Mouse (Mus musculus): ENCODE results near the gene Ppil6. TPM values are rescaled to one million over a fixed set of nuclear protein-coding genes. Genes with fewer than 3 reads are reported as not detected.

Gene Ppil6
- 1.7 and 3.5 TPM in 2 replicates for polyA plus RNA-seq (2014; fragmentation: Nextera tagmentation; extraction: Ambion mirVana)

DNA sequence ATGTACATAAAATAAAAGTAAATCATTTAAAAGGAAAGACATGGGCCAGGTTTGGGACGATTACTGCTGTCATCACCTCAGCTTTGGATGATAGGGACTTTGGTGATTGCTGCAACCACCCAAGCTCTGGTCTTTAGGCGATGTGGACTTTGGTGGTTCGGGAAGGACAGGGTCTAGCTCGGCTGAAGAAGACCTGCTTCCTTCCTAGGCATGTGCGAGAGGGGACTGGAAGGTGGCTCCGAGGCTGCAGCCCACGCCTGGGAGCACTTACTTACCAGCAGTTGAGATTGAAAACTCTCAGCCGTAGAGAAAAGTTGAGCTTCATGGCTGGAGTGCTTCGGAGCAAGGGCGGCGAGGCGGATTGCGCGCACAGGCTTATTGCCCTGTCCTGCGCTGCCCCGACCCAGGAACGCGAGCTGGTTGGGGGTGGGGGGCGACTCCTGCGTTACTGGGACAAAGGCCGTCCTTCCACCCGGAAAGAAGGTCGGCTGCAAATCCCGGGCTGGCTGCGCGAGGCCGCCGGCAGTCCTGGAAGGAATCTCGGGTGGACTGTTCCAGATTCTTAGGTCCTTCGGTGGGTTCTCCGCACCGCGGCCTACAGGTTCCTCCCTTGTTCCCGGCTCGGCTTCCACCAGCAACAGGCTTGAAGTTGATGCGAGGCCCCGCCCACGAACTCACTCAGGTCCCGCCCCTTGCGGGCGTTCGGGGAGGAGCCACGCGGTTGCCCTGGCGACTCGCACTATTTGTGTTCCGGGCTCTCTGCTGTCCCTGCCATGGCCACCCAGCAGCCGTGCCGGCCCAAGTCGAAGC is at the start of gene Ppil6, which contains the start of gene Smpd2:
Gene Ppil6 (plus strand): TSS at position 732 of the 810 bp plus-strand sequence.
Gene Smpd2 (minus strand): TSS at position 662 of the 810 bp plus-strand sequence.
- peak within 1 kb of the TSS; percentile 65 for H3K4me3 ChIP-seq (ENCODE audit: low read depth, low read length)
- no peaks in the 10 kb centered on the region for H3K9me3 ChIP-seq (ENCODE audit: control insufficient read depth, low read length)
- peak within 1 kb of the TSS; percentile 64 for H3K9ac ChIP-seq (replicated peaks; ENCODE audit: low read depth, low read length)
- WGBS: under 1% methylated on average over 50 of the region's 50 CpGs
- H3K36me3 ChIP-seq (ENCODE audit: control insufficient read depth, insufficient read depth, low read length): peaks cover 12% of the 10 kb centered on the region; the same call in 1 of the 2 replicates
- no peaks in the 10 kb centered on the region for H3K27me3 ChIP-seq (ENCODE audit: control insufficient read depth, insufficient read depth, low read length)
- peak; percentile 97 for ATAC-seq (ENCODE audit: low read depth)
- H3K4me1 ChIP-seq (ENCODE audit: control insufficient read depth, insufficient read depth, low read length): peaks cover 3% of the 10 kb centered on the region; the same call in 1 of the 2 replicates
- H3K27ac ChIP-seq (ENCODE audit: low read depth, low read length): peak within 1 kb of the TSS; percentile 40; the same call in 1 of the 2 replicates
- peak within 1 kb of the TSS; percentile 89 for H3K4me2 ChIP-seq (ENCODE audit: low read depth, low read length)

DNA sequence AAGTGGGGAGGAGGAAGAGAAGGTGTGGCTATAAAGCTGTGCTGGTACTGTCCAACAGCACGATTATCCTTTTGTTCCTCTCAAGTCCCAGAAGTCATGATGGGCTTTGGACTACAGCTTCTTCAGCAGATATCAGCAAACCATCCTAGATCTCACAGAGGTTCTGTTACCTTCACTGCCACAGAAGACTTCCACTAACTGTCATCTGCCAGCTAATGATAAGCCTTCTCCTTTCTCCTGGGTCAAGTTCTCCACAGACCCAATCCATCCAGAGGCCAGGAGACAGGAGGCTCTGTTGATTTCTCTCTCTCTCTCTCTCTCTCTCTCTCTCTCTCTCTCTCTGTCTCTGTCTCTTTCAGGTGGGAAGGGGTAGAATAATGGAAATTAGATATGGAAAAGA is 42.0 kb upstream of the Ppil6 start:
- Histone ChIP-seq H3K4me2 (ENCODE audit: low read depth, low read length) (no peak overlapping the region), H3K9me3 (ENCODE audit: control insufficient read depth, low read length) (no peaks in the 10 kb centered on the region), H3K27me3 (ENCODE audit: control insufficient read depth, insufficient read depth, low read length) (no peaks in the 10 kb centered on the region), H3K9ac (replicated peaks; ENCODE audit: low read depth, low read length) (no peak overlapping the region), H3K4me1 (ENCODE audit: control insufficient read depth, insufficient read depth, low read length) (peaks cover 14% of the 10 kb centered on the region), H3K36me3 (ENCODE audit: control insufficient read depth, insufficient read depth, low read length) (no peaks in the 10 kb centered on the region), H3K27ac (ENCODE audit: low read depth, low read length) (no peak overlapping the region), H3K4me3 (ENCODE audit: low read depth, low read length) (no peak overlapping the region)
- 82% methylated on average over 1 of the region's 1 CpGs for WGBS
- no peak for ATAC-seq (ENCODE audit: low read depth)

DNA sequence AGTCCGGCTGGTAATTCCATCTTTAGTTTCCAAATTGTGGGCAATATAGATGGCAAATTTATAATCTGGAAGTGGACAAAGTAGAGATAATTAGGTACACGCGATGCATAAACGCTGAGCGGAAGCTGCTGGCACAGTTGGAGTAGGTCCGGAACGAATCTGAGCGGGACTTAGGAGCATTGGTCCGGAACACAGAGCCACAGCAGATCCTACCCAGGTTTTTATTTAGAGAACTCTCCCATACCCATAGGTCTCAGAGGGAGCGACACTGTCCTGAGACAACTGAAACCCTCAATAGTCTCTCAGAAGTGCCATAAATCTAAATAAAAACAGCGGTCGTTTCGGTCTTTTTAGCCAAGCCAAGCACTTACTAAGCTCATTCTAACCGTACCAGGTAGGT is 40.6 kb upstream of the Ppil6 start:
- 7% methylated on average over 14 of the region's 14 CpGs for WGBS
- peak overlapping the region; percentile 83 for H3K27ac ChIP-seq (ENCODE audit: low read depth, low read length)
- H3K4me3 ChIP-seq (ENCODE audit: low read depth, low read length): peak overlapping the region; percentile 90
- ATAC-seq (ENCODE audit: low read depth): peak; percentile 81
- no peaks in the 10 kb centered on the region for H3K9me3 ChIP-seq (ENCODE audit: control insufficient read depth, low read length)
- H3K4me2 ChIP-seq (ENCODE audit: low read depth, low read length): peak overlapping the region; percentile 75
- H3K9ac ChIP-seq (replicated peaks; ENCODE audit: low read depth, low read length): peak overlapping the region; percentile 83
- H3K4me1 ChIP-seq (ENCODE audit: control insufficient read depth, insufficient read depth, low read length): peaks cover 17% of the 10 kb centered on the region
- H3K27me3 ChIP-seq (ENCODE audit: control insufficient read depth, insufficient read depth, low read length): no peaks in the 10 kb centered on the region
- H3K36me3 ChIP-seq (ENCODE audit: control insufficient read depth, insufficient read depth, low read length): 0 out of 2 replicates have a peak, but pooled peaks cover 3% of the 10 kb centered on the region

DNA sequence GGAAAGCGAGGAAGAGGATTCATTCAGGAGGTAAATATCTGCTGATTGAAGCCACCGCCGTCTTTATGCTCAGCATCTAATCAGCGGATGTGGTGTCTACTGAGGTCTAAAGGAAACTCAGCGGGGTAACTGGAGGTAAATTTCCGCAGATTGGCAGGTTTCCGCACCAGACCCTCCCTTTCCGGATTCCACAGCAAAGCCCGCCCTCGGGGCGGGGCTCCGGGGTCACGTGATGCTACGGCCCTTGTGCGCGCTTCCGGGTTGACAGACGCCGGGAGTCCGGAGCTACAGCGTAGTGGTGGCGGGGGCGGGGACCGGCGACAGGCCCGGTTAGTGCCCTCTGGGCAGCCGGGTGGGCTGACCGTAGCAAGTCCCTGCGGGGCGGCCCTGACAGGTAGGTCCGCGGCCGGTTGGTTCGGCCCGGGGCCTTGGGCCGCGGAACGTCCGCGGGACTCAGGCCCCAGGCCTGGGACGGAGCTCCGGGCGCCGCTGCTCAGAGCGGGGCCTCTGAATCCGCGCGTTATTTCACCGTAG is 40.0 kb upstream of the Ppil6 start, which contains the start of gene Zbtb24:
Gene Zbtb24 (plus strand): TSS at position 247 of the 534 bp plus-strand sequence.
- H3K27me3 ChIP-seq (ENCODE audit: control insufficient read depth, insufficient read depth, low read length): no peaks in the 10 kb centered on the region
- ATAC-seq (ENCODE audit: low read depth): peak; percentile 96
- under 1% methylated on average over 49 of the region's 49 CpGs for WGBS

DNA sequence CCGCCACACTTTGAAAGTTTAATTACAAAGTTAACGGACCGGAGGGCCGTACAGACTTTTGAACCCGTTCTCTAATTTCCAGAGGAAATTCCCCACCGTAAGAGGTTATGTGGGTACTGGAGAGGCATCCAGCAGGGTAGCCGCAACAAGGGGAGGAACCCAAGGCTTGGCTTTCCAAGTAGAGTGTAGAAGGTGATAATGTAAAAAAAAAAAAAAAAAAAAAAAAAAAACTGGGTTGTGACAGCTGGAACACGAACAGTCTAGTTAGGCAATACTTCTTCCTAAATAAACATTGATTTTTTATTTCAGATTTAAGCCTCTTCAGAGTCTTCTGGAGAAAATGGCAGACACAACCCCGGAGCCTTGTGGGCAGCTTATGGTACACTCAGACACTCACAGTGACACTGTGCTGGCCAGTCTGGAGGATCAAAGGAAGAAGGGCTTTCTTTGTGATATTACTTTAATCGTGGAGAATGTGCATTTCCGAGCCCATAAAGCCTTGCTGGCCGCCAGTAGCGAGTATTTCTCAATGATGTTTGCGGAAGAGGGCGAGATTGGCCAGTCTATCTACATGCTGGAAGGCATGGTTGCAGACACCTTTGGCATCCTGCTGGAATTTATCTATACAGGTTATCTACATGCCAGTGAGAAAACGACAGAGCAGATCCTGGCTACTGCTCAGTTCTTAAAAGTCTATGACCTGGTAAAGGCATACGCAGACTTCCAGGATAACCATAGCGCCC is 39.3 kb upstream of the Ppil6 start:
- Histone ChIP-seq H3K4me2 (ENCODE audit: low read depth, low read length) (peak overlapping the region; percentile 75), H3K4me3 (ENCODE audit: low read depth, low read length) (peak overlapping the region; percentile 90), H3K27me3 (ENCODE audit: control insufficient read depth, insufficient read depth, low read length) (no peaks in the 10 kb centered on the region), H3K36me3 (ENCODE audit: control insufficient read depth, insufficient read depth, low read length) (0 out of 2 replicates have a peak, but pooled peaks cover 3% of the 10 kb centered on the region), H3K27ac (ENCODE audit: low read depth, low read length) (no peak overlapping the region), H3K9me3 (ENCODE audit: control insufficient read depth, low read length) (no peaks in the 10 kb centered on the region), H3K4me1 (ENCODE audit: control insufficient read depth, insufficient read depth, low read length) (peaks cover 17% of the 10 kb centered on the region), H3K9ac (replicated peaks; ENCODE audit: low read depth, low read length) (peak overlapping the region; percentile 83)
- 59% methylated on average over 18 of the region's 18 CpGs for WGBS
- ATAC-seq (ENCODE audit: low read depth): peak; percentile 21

More for the DNA sequence above, 40.0 kb upstream of the Ppil6 start, which contains the start of gene Zbtb24:
- Histone ChIP-seq H3K9me3 (ENCODE audit: control insufficient read depth, low read length) (no peaks in the 10 kb centered on the region), H3K9ac (replicated peaks; ENCODE audit: low read depth, low read length) (peak within 1 kb of the TSS; percentile 83), H3K4me2 (ENCODE audit: low read depth, low read length) (peak within 1 kb of the TSS; percentile 75), H3K27ac (ENCODE audit: low read depth, low read length) (peak within 1 kb of the TSS; percentile 83), H3K36me3 (ENCODE audit: control insufficient read depth, insufficient read depth, low read length) (0 out of 2 replicates have a peak, but pooled peaks cover 3% of the 10 kb centered on the region), H3K4me3 (ENCODE audit: low read depth, low read length) (peak within 1 kb of the TSS; percentile 90), H3K4me1 (ENCODE audit: control insufficient read depth, insufficient read depth, low read length) (peaks cover 17% of the 10 kb centered on the region)

DNA sequence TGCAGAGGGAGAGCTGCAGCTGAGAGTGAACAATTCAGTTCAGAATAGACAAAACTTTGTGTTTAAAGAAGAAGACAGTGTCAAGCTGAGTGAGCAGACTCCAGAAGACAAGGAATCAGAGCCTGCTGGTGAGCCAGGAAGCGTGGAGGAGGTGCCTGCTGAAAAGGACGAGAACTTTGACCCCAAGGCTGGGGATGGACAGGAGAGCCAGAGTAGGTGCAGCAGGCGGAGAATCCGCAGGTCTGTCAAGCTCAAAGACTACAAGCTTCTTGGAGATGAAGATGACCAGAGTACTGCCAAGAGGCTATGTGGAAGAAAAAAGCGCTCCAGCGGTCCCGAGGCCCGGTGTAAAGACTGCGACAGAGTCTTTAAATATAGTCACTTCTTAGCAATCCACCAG is 38.6 kb upstream of the Ppil6 start:
- H3K27me3 ChIP-seq (ENCODE audit: control insufficient read depth, insufficient read depth, low read length): no peaks in the 10 kb centered on the region
- no peak overlapping the region for H3K4me2 ChIP-seq (ENCODE audit: low read depth, low read length)
- no peak overlapping the region for H3K27ac ChIP-seq (ENCODE audit: low read depth, low read length)
- no peaks in the 10 kb centered on the region for H3K9me3 ChIP-seq (ENCODE audit: control insufficient read depth, low read length)
- ATAC-seq (ENCODE audit: low read depth): no peak
- peaks cover 17% of the 10 kb centered on the region for H3K4me1 ChIP-seq (ENCODE audit: control insufficient read depth, insufficient read depth, low read length)
- 97% methylated on average over 9 of the region's 9 CpGs for WGBS
- no peak overlapping the region for H3K4me3 ChIP-seq (ENCODE audit: low read depth, low read length)
- peaks cover 9% of the 10 kb centered on the region; the same call in 1 of the 2 replicates for H3K36me3 ChIP-seq (ENCODE audit: control insufficient read depth, insufficient read depth, low read length)
- no peak overlapping the region for H3K9ac ChIP-seq (replicated peaks; ENCODE audit: low read depth, low read length)

DNA sequence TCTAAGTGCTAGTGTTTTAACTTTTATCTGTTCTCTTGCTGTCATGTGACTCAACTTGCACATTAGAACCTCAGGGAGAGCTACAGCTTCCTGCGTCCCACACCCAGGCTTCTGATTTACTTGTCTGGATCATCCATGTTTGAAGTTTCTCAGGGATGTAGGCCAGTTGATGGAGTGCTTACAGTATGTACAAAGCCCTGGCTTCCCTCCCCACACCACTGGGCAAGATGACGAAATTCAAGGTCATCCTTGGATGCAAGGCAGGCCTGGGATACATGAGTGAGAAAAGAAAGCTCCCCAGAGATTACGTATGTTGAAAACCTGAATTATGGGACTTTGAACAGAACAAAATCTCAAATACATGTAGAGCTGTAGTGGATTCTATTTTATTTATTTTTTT is 37.4 kb upstream of the Ppil6 start:
- Histone ChIP-seq H3K27me3 (ENCODE audit: control insufficient read depth, insufficient read depth, low read length) (no peaks in the 10 kb centered on the region), H3K4me2 (ENCODE audit: low read depth, low read length) (no peak overlapping the region), H3K9ac (replicated peaks; ENCODE audit: low read depth, low read length) (no peak overlapping the region), H3K27ac (ENCODE audit: low read depth, low read length) (no peak overlapping the region), H3K4me3 (ENCODE audit: low read depth, low read length) (no peak overlapping the region), H3K9me3 (ENCODE audit: control insufficient read depth, low read length) (no peaks in the 10 kb centered on the region), H3K36me3 (ENCODE audit: control insufficient read depth, insufficient read depth, low read length) (peaks cover 11% of the 10 kb centered on the region; the same call in 1 of the 2 replicates), H3K4me1 (ENCODE audit: control insufficient read depth, insufficient read depth, low read length) (peaks cover 17% of the 10 kb centered on the region)
- ATAC-seq (ENCODE audit: low read depth): no peak
- WGBS: 93% methylated on average over 3 of the region's 3 CpGs

DNA sequence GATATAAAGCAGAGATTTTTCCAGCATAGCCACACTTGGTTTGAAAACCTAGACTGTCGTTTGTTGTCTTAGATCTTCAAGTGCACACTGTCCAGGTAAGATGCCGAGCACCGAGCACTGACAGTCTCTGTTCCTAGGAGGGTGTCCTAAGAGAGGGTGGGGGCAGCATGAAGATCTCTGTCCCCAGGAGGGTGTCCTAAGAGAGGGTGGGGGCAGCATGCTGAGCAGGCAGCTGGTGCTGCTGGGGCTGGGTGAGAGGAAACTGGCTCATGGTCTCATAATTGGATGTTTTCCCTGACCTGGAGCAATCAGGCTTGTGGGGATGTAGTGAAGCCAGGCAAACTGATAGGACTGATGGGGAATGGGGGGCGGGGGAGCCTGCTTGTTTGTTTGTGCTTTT is 30.2 kb upstream of the Ppil6 start:
- Histone ChIP-seq H3K9me3 (ENCODE audit: control insufficient read depth, low read length) (no peaks in the 10 kb centered on the region), H3K27me3 (ENCODE audit: control insufficient read depth, insufficient read depth, low read length) (no peaks in the 10 kb centered on the region), H3K27ac (ENCODE audit: low read depth, low read length) (no peak overlapping the region), H3K9ac (replicated peaks; ENCODE audit: low read depth, low read length) (no peak overlapping the region), H3K4me1 (ENCODE audit: control insufficient read depth, insufficient read depth, low read length) (no peaks in the 10 kb centered on the region), H3K4me3 (ENCODE audit: low read depth, low read length) (no peak overlapping the region), H3K36me3 (ENCODE audit: control insufficient read depth, insufficient read depth, low read length) (peaks cover 14% of the 10 kb centered on the region), H3K4me2 (ENCODE audit: low read depth, low read length) (no peak overlapping the region)
- no peak for ATAC-seq (ENCODE audit: low read depth)
- WGBS: 84% methylated on average over 4 of the region's 4 CpGs
